Mouse (Mus musculus) kidney, embryonic 14.5 days (tissue): ENCODE results near the gene 3100002H09Rik. TPM values are rescaled to one million over a fixed set of nuclear protein-coding genes. Genes with fewer than 3 reads are reported as not detected.

ENCODE experiments used
- ATAC-seq: fragments of 200-750 bp; cut with Nextera tagmentation; 2 replicates; pipeline ENCODE4 v1.8.0; 2017; ENCODE audit warnings: moderate number of reproducible peaks, mild to moderate bottlenecking, moderate TSS enrichment, moderate library complexity; ENCODE audit not compliant: low FRiP score, low TSS enrichment
- H3K27ac ChIP-seq: fragments of 300-500 bp; sonication (generic); 2 replicates; pipeline ENCODE4 v1.5.1; 2014; ENCODE audit warnings: low read depth, mild to moderate bottlenecking, low read length, moderate library complexity, mixed read lengths
- H3K27me3 ChIP-seq: fragments of 300-500 bp; sonication (generic); 2 replicates; pipeline ENCODE4 v1.6.1; 2014; ENCODE audit warnings: mild to moderate bottlenecking, low read length; ENCODE audit not compliant: control insufficient read depth, insufficient read depth
- H3K36me3 ChIP-seq: fragments of 300-500 bp; sonication (generic); 2 replicates; pipeline ENCODE4 v1.6.1; 2014; ENCODE audit warnings: low read length, mixed read lengths; ENCODE audit not compliant: control insufficient read depth, insufficient read depth
- H3K4me1 ChIP-seq: fragments of 300-500 bp; sonication (generic); 2 replicates; pipeline ENCODE4 v1.6.1; 2014; ENCODE audit warnings: low read length, mixed read lengths; ENCODE audit not compliant: control insufficient read depth, insufficient read depth
- H3K4me2 ChIP-seq: fragments of 300-500 bp; sonication (generic); replicated peaks from 2 replicates; pipeline ENCODE4 v1.6.1; 2014; ENCODE audit warnings: low read depth, mild to moderate bottlenecking, low read length
- H3K4me3 ChIP-seq: fragments of 300-500 bp; sonication (generic); 2 replicates; pipeline ENCODE4 v1.5.1; 2014; ENCODE audit warnings: mild to moderate bottlenecking, low read length
- H3K9ac ChIP-seq: fragments of 300-500 bp; sonication (generic); 2 replicates; pipeline ENCODE4 v1.6.1; 2014; ENCODE audit warnings: low read depth, mild to moderate bottlenecking, low read length, moderate library complexity
- H3K9me3 ChIP-seq: fragments of 300-500 bp; sonication (generic); 2 replicates; pipeline ENCODE4 v1.6.1; 2016; ENCODE audit warnings: low read length; ENCODE audit not compliant: control insufficient read depth
- WGBS: fragments of 180-500 bp; shearing (Covaris S2); extraction: QIAGEN DNeasy Blood & Tissue Kit; methylation state at CpG from one replicate; pipeline ENCODE4 v1.1.7; 2014; 5-methylcytosine and 5-hydroxymethylcytosine counted together
- polyA plus RNA-seq: library from polyadenylated mRNA; unstranded; fragments of >200 nt; fragmentation: Nextera tagmentation; extraction: Ambion mirVana; gene quantifications from 2 replicates; pipeline ENCODE4 v1.2.1, GENCODE M21; 2014

3100002H09Rik gene
- polyA plus RNA-seq, 1 experiment from 2014 or later, result not detected

- Histone ChIP-seq H3K27me3 (peaks cover 16% of the 10 kb centered on the region), H3K4me2 (no peak overlapping the region), H3K9me3 (no peaks in the 10 kb centered on the region), H3K27ac (no peak overlapping the region), H3K36me3 (no peaks in the 10 kb centered on the region), H3K4me3 (no peak overlapping the region), H3K9ac (no peak overlapping the region), H3K4me1 (peaks cover 2% of the 10 kb centered on the region; the same call in 1 of the 2 replicates)
- ATAC-seq, result no peak
- WGBS, result 72% methylated on average over 7 of the region's 7 CpGs
Measured at GRCm38 (mm10) chr4:124580695-124581094, 29.9 kb downstream of the 3100002H09Rik start.

DNA sequence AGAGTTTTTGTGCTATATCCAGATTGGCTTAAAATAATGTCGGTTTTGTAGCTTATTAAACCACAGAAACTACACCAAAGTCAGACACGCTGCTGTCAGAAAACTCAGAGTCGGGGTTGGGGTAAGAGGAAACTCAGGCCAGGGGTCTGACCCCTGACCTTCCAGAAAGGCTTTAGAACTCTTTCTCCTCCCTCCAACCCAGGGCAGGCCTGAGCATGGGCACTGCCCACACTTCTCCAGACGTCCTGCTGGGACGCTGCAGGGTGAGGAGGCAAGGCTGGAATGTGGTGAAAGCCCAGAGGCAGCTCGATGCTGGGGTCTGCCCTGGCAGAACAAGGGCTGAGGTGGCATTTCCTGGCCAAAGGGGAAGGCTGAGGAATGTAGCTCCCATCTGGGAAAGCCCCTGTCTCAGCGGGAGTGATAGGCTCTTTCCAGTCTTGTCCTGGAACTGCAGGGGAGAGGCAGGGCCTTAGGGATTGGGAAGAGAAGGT is 34.6 kb downstream of the 3100002H09Rik start:
- Histone ChIP-seq H3K27me3 (peaks cover 43% of the 10 kb centered on the region), H3K9ac (no peak overlapping the region; the same call in 1 of the 2 replicates), H3K4me3 (peak overlapping the region; percentile 45), H3K36me3 (no peaks in the 10 kb centered on the region), H3K4me2 (peak overlapping the region; percentile 90), H3K27ac (no peak overlapping the region), H3K9me3 (no peaks in the 10 kb centered on the region), H3K4me1 (peaks cover 5% of the 10 kb centered on the region; the same call in 1 of the 2 replicates)
- no peak for ATAC-seq
- 8% methylated on average over 7 of the region's 7 CpGs for WGBS

DNA sequence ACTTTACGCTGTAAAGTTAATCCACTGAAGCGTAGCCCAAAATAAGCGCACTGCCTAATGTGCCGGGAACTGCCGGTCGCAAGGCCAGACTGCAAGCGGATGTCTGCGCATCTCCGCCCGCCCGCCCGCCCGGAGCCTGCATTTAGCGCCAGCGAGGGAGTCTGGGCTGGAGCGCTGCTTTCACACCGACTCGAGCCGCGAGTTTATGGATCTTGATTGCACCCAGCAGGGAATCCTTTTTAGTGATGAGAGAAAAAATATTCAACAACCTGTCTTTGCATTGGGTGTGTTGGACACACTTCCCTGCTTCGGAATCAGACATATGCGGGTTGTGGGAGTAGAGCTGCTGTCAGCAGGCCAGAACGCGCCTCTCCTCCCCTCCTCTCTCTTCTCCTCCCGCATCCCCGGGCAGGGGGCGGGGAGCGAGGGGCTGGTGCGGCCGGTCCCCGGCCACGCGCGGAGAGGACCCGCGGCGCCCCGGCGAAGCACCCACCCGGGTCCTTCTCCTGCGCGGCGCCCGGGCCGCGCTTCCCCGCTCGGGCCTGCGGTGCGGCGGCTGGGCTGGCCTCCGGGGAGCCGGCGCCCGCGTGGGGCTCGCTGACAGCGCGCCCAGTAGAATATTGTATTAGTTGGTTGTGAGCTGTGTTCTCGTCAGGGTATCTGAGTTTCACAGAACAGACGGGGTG is 35.2 kb downstream of the 3100002H09Rik start:
- under 1% methylated on average over 58 of the region's 61 CpGs for WGBS
- Histone ChIP-seq H3K9me3 (no peaks in the 10 kb centered on the region), H3K9ac (peak overlapping the region; percentile 56), H3K36me3 (no peaks in the 10 kb centered on the region), H3K4me2 (peak overlapping the region; percentile 90), H3K27ac (no peak overlapping the region), H3K4me1 (peaks cover 5% of the 10 kb centered on the region; the same call in 1 of the 2 replicates), H3K27me3 (peaks cover 43% of the 10 kb centered on the region), H3K4me3 (peak overlapping the region; percentile 45)
- peak; percentile 47 for ATAC-seq

- no peak overlapping the region for H3K9ac ChIP-seq
- peaks cover 43% of the 10 kb centered on the region for H3K27me3 ChIP-seq
- WGBS, result 41% methylated on average over 4 of the region's 4 CpGs
Measured at GRCm38 (mm10) chr4:124573586-124573985, 37.0 kb downstream of the 3100002H09Rik start.

GRCm38 (mm10) chr4:124570977-124571376 is 39.6 kb downstream of the 3100002H09Rik start:
- H3K27me3 ChIP-seq, result peaks cover 29% of the 10 kb centered on the region
- WGBS, result 48% methylated on average over 9 of the region's 9 CpGs

More at GRCm38 (mm10) chr4:124573586-124573985, 37.0 kb downstream of the 3100002H09Rik start:
- Histone ChIP-seq H3K4me1 (peaks cover 11% of the 10 kb centered on the region; the same call in 1 of the 2 replicates), H3K36me3 (no peaks in the 10 kb centered on the region), H3K4me2 (no peak overlapping the region), H3K4me3 (no peak overlapping the region), H3K9me3 (no peaks in the 10 kb centered on the region), H3K27ac (no peak overlapping the region)
- no peak for ATAC-seq

DNA sequence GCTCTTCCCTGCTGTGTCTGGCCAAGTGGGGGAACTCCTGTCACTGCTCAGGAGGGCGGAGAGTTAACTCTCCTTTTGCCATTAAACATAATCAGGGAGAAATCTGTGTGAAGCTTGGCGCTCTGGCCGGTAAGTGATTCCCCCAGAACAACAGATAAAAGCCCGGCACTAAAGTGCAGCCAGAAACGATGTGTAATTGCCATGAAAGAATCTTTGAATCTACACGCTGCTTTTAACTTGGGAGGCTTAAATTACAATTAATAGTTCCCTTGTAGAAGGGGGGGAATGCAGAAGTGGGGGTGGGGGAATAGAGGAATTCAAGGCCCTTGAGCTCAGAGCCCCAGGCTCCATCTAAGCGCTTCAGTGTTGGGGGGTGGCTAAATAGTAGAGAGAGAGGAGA is 40.9 kb downstream of the 3100002H09Rik start:
- 12% methylated on average over 7 of the region's 7 CpGs for WGBS

More at GRCm38 (mm10) chr4:124570977-124571376, 39.6 kb downstream of the 3100002H09Rik start:
- Histone ChIP-seq H3K27ac (no peak overlapping the region), H3K4me3 (no peak overlapping the region), H3K9me3 (no peaks in the 10 kb centered on the region), H3K36me3 (no peaks in the 10 kb centered on the region), H3K4me1 (peaks cover 11% of the 10 kb centered on the region; the same call in 1 of the 2 replicates), H3K9ac (no peak overlapping the region), H3K4me2 (no peak overlapping the region)
- no peak for ATAC-seq

GRCm38 (mm10) chr4:124563371-124563770 is 47.2 kb downstream of the 3100002H09Rik start:
- whole genome bisulfite sequencing, result 33% methylated on average over 2 of the region's 2 CpGs
- H3K4me2 ChIP-seq, result no peak overlapping the region
- H3K27me3 ChIP-seq, result no peaks in the 10 kb centered on the region; the same call in 1 of the 2 replicates
- no peak overlapping the region for H3K4me3 ChIP-seq
- ATAC-seq, result no peak
- H3K9me3 ChIP-seq, result no peaks in the 10 kb centered on the region
- H3K4me1 ChIP-seq, result no peaks in the 10 kb centered on the region
- no peak overlapping the region for H3K27ac ChIP-seq
- H3K36me3 ChIP-seq, result no peaks in the 10 kb centered on the region
- H3K9ac ChIP-seq, result no peak overlapping the region

More for the DNA sequence above, 40.9 kb downstream of the 3100002H09Rik start:
- Histone ChIP-seq H3K27me3 (peaks cover 17% of the 10 kb centered on the region), H3K27ac (no peak overlapping the region), H3K36me3 (no peaks in the 10 kb centered on the region), H3K4me2 (no peak overlapping the region), H3K9me3 (no peaks in the 10 kb centered on the region), H3K4me1 (0 out of 2 replicates have a peak, but pooled peaks cover 6% of the 10 kb centered on the region), H3K9ac (no peak overlapping the region), H3K4me3 (no peak overlapping the region)
- no peak for ATAC-seq

DNA sequence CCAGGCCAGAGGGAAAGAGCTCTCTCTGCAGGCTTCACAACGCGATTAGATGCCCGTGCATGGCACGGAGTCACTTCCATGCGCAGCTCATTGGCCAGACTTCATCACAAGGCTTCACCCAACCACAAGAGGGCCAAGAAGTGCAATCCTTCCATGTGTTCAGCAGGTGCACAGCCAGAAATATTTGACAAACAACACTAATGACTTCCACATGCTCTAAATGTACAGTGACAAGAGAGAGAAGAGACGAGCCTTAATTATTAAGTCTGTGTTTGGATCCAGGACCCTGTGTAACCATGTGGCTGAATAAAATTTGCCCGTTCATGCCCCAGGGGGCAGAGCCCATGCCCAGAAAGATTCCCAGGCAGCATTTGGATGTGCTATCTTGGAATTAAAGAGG is 47.9 kb downstream of the 3100002H09Rik start:
- no peak overlapping the region for H3K4me2 ChIP-seq
- no peaks in the 10 kb centered on the region; the same call in 1 of the 2 replicates for H3K27me3 ChIP-seq
- H3K27ac ChIP-seq, result no peak overlapping the region
- H3K4me1 ChIP-seq, result no peaks in the 10 kb centered on the region
- no peak for ATAC-seq
- H3K4me3 ChIP-seq, result no peak overlapping the region
- 65% methylated on average over 7 of the region's 7 CpGs for WGBS
- H3K9me3 ChIP-seq, result no peaks in the 10 kb centered on the region
- no peaks in the 10 kb centered on the region for H3K36me3 ChIP-seq
- H3K9ac ChIP-seq, result no peak overlapping the region
